Mouse (Mus musculus): Measurements from ENCODE around the gene Cabp4. TPM values are rescaled to one million over a fixed set of nuclear protein-coding genes. Genes with fewer than 3 reads are reported as not detected.

Gene Cabp4
- polyA plus RNA-seq, 1 experiment, result 0.10 TPM

DNA sequence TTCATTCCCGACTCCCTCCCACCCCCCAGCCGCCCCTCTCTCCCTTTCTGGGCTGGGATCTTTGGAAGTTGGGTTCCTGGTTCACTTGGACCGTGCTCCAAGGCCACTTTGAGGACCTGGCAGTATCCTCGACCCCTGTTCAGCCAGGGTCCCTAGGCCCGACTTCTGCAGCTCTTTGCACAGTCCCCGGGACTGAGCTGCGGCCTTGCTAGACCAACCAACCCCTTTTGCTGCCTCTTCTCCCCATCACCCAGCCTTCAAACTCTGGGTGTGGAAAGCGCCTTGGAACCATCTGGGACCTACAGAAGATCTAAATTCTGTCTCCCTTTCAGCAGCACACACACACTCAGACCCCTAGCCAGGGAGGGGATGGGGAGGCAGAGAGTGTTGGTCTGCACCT lies 5.0 kb upstream of the Cabp4 start:
- Histone ChIP-seq H3ac (ENCODE audit: control insufficient read depth, insufficient read length) (peak overlapping the region; percentile 23), H3K27me3 (ENCODE audit: control insufficient read depth, insufficient read depth, insufficient read length) (no peaks in the 10 kb centered on the region), H3K79me2 (ENCODE audit: control insufficient read depth, insufficient read depth) (peaks cover 15% of the 10 kb centered on the region), H3K4me2 (ENCODE audit: low read depth) (peak overlapping the region; percentile 82), H3K4me3 (peak overlapping the region; percentile 57), H3K36me3 (ENCODE audit: control insufficient read depth, insufficient read depth) (peaks cover 7% of the 10 kb centered on the region)
- TF ChIP-seq USF1 (IDR thresholded peaks at IDR 0.05; ENCODE audit: low read depth), result no peak
- no peak for TF ChIP-seq MAX (IDR thresholded peaks at IDR 0.05; ENCODE audit: low read depth)
- TF ChIP-seq POLR2A (IDR thresholded peaks at IDR 0.05; ENCODE audit: insufficient read length, low read depth), result no peak
- no peak for TF ChIP-seq MYOD1 (IDR thresholded peaks at IDR 0.05; ENCODE audit: control insufficient read depth in 1 of 3, insufficient read length in 2 of 3, low read depth in 2 of 3)
- TF ChIP-seq REST (IDR thresholded peaks at IDR 0.05; ENCODE audit: insufficient read depth, insufficient read length), result no peak
- TF ChIP-seq MYOG (IDR thresholded peaks at IDR 0.05; ENCODE audit: control insufficient read depth in 1 of 3, insufficient read depth in 1 of 3, insufficient read length in 2 of 3, low read depth in 2 of 3), result no peak
- TF ChIP-seq SRF (IDR thresholded peaks at IDR 0.05; ENCODE audit: control insufficient read depth, insufficient read length, low read depth), result no peak
- no peak for TF ChIP-seq E2F4 (IDR thresholded peaks at IDR 0.05; ENCODE audit: insufficient read depth)
- no peak for TF ChIP-seq TCF3 (IDR thresholded peaks at IDR 0.05; ENCODE audit: insufficient read length, low read depth)
- no peak for TF ChIP-seq CEBPB (IDR thresholded peaks at IDR 0.05; ENCODE audit: insufficient read depth, poor library complexity, severe bottlenecking)
- TF ChIP-seq TCF12 (IDR thresholded peaks at IDR 0.05; ENCODE audit: insufficient read depth, poor library complexity, severe bottlenecking), result no peak
- TF ChIP-seq POLR2AphosphoS2 (IDR thresholded peaks at IDR 0.05; ENCODE audit: insufficient read length, low read depth), result no peak

DNA sequence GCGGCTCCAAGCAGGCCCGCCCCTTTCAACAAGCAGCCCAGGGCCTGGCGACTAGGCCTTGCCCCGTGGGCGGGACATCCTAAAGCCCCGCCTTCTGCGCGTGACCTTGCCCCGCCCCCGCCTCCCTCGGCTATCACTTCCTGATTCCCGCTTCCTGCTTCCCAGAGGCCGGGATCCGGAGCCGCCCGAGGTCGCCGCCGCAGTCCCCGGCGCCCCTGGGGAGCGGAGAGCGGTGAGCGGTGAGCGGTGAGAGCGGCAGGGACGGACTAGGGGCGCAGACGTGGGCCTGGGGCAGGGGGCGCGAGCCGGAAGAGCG lies 4.6 kb upstream of the Cabp4 start, which contains the start of gene Coro1b:
TSS of gene Coro1b (plus strand) at position 129 of the 316 bp plus-strand sequence.
- H3K27me3 ChIP-seq (ENCODE audit: control insufficient read depth, insufficient read depth, insufficient read length), result no peaks in the 10 kb centered on the region
- peaks cover 6% of the 10 kb centered on the region for H3K36me3 ChIP-seq (ENCODE audit: control insufficient read depth, insufficient read depth)
- peak within 1 kb of the TSS; percentile 57 for H3K4me3 ChIP-seq
- H3K4me2 ChIP-seq (ENCODE audit: low read depth), result peak within 1 kb of the TSS; percentile 86
- peak within 1 kb of the TSS; percentile 23 for H3ac ChIP-seq (ENCODE audit: control insufficient read depth, insufficient read length)
- TF ChIP-seq SRF (IDR thresholded peaks at IDR 0.05; ENCODE audit: control insufficient read depth, insufficient read length, low read depth) (no peak), POLR2A (IDR thresholded peaks at IDR 0.05; ENCODE audit: insufficient read length, low read depth) (peak; percentile 83), USF1 (IDR thresholded peaks at IDR 0.05; ENCODE audit: low read depth) (peak; percentile 65)
- peaks cover 15% of the 10 kb centered on the region for H3K79me2 ChIP-seq (ENCODE audit: control insufficient read depth, insufficient read depth)

DNA sequence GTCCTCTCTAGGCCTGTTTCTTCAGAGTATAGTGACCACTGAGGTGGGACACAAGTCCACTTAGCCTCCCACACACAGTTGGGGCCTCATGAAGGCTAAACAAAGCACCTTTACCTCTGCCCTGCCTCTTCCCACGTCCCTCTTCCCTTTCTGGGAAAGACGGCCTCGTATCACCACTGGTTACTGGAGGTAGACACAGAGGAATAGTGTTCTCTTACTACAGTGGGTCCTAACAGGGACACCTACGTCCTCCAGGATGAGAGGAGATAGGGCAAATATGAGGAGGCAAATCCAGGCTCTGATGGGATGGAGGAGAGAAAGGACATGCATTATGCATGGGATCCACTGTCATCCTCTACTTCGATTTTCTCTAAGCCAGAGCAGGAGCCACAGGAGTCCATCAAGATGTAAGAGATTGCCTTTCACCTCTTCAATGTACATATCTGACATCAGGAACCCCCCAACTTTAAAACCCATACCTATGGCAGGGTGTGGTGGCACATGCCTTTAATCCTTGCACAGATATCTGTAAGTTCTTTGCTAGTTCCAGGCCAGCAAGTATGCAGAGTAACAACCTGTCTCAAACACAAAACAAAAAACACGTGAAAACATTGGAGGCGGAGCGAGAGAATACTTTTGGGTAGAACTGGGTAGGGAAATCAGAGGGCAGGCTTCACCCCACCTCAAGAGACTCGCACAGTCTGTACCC lies 4.1 kb upstream of the Cabp4 start:
- no peaks in the 10 kb centered on the region for H3K27me3 ChIP-seq (ENCODE audit: control insufficient read depth, insufficient read depth, insufficient read length)
- peak overlapping the region; percentile 23 for H3ac ChIP-seq (ENCODE audit: control insufficient read depth, insufficient read length)
- H3K4me2 ChIP-seq (ENCODE audit: low read depth), result peak overlapping the region; percentile 86
- peak overlapping the region; percentile 57 for H3K4me3 ChIP-seq
- peaks cover 6% of the 10 kb centered on the region for H3K36me3 ChIP-seq (ENCODE audit: control insufficient read depth, insufficient read depth)
- H3K79me2 ChIP-seq (ENCODE audit: control insufficient read depth, insufficient read depth), result peaks cover 15% of the 10 kb centered on the region
- no peak for TF ChIP-seq REST (IDR thresholded peaks at IDR 0.05; ENCODE audit: insufficient read depth, insufficient read length)
- TF ChIP-seq SRF (IDR thresholded peaks at IDR 0.05; ENCODE audit: control insufficient read depth, insufficient read length, low read depth), result no peak
- TF ChIP-seq CEBPB (IDR thresholded peaks at IDR 0.05; ENCODE audit: insufficient read depth, poor library complexity, severe bottlenecking), result no peak
- TF ChIP-seq POLR2AphosphoS2 (IDR thresholded peaks at IDR 0.05; ENCODE audit: insufficient read length, low read depth), result no peak

DNA sequence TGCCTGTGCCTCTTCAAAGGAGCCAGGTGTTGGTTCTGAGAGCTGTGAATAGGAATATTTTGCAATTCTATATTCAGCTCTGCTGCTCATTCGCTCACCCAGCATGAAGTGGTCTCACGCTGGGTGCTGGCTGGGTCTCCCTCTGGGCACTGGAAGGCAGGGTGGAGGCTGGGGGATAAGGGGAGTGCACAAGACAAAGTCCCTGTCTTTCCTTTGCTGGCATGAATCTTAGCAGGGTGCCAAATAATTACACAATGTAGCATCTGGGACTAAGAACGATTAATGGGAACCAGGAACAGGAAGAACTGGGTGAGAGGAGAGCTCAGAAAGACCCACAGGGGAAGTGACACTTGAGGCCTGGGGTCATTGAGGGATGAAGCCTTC lies 3.2 kb upstream of the Cabp4 start:
- Histone ChIP-seq H3ac (ENCODE audit: control insufficient read depth, insufficient read length) (no peak overlapping the region), H3K4me2 (ENCODE audit: low read depth) (no peak overlapping the region), H3K27me3 (ENCODE audit: control insufficient read depth, insufficient read depth, insufficient read length) (no peaks in the 10 kb centered on the region), H3K4me3 (no peak overlapping the region), H3K36me3 (ENCODE audit: control insufficient read depth, insufficient read depth) (peaks cover 6% of the 10 kb centered on the region), H3K79me2 (ENCODE audit: control insufficient read depth, insufficient read depth) (peaks cover 15% of the 10 kb centered on the region)
- TF ChIP-seq REST (IDR thresholded peaks at IDR 0.05; ENCODE audit: insufficient read depth, insufficient read length) (no peak), USF1 (IDR thresholded peaks at IDR 0.05; ENCODE audit: low read depth) (no peak), MYOG (IDR thresholded peaks at IDR 0.05; ENCODE audit: control insufficient read depth in 1 of 3, insufficient read depth in 1 of 3, insufficient read length in 2 of 3, low read depth in 2 of 3) (no peak), E2F4 (IDR thresholded peaks at IDR 0.05; ENCODE audit: insufficient read depth) (no peak), CEBPB (IDR thresholded peaks at IDR 0.05; ENCODE audit: insufficient read depth, poor library complexity, severe bottlenecking) (no peak), TCF12 (IDR thresholded peaks at IDR 0.05; ENCODE audit: insufficient read depth, poor library complexity, severe bottlenecking) (no peak), MAX (IDR thresholded peaks at IDR 0.05; ENCODE audit: low read depth) (no peak), SRF (IDR thresholded peaks at IDR 0.05; ENCODE audit: control insufficient read depth, insufficient read length, low read depth) (no peak)

DNA sequence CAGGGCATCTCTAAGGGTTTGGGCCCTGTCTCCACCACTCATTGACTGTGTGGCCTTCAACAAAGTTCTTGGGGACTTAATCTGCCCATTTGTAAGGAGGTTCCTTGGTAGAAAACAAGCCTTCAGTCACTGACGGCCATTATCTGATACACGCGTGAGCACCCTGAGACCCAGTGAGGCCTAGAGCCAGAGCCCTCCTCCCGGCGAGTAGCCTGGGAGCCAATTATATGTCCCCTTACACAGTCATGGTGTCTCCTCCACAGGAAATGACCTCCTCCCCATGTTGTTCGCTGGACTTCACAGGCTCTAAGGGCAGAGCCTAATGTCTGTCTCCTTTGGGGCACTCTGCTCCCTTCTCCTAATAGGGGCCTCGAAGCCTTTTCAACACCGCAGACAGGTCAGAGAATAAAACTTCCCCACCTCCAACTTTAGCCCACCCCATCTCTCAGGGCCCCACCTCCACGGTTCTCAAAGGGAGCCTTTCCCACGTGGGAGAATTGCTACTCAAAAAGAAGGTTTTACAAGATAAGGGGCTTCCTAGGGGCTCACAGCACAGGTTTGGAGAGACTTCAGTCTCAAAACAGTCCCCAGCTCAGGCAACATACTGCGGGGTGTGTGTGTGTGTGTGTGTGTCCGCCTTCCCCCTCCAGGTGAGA lies 2.7 kb upstream of the Cabp4 start:
- H3K79me2 ChIP-seq (ENCODE audit: control insufficient read depth, insufficient read depth), result peaks cover 15% of the 10 kb centered on the region
- no peak overlapping the region for H3ac ChIP-seq (ENCODE audit: control insufficient read depth, insufficient read length)
- no peaks in the 10 kb centered on the region for H3K27me3 ChIP-seq (ENCODE audit: control insufficient read depth, insufficient read depth, insufficient read length)
- no peak for TF ChIP-seq MYOG (IDR thresholded peaks at IDR 0.05; ENCODE audit: control insufficient read depth in 1 of 3, insufficient read depth in 1 of 3, insufficient read length in 2 of 3, low read depth in 2 of 3)
- no peak for TF ChIP-seq CEBPB (IDR thresholded peaks at IDR 0.05; ENCODE audit: insufficient read depth, poor library complexity, severe bottlenecking)
- peaks cover 6% of the 10 kb centered on the region for H3K36me3 ChIP-seq (ENCODE audit: control insufficient read depth, insufficient read depth)
- no peak overlapping the region for H3K4me2 ChIP-seq (ENCODE audit: low read depth)
- no peak overlapping the region for H3K4me3 ChIP-seq
